Mouse (Mus musculus) midbrain, embryonic 13.5 days (tissue): ENCODE measurements around the gene Dlgap4. TPM values are rescaled to one million over a fixed set of nuclear protein-coding genes. Genes with fewer than 3 reads are reported as not detected.

Source experiments
- ATAC-seq: fragments of 200-750 bp; cut with Nextera tagmentation; 2 replicates; pipeline ENCODE4 v1.8.0; 2017; ENCODE audit warnings: mild to moderate bottlenecking, moderate TSS enrichment, moderate library complexity
- H3K27ac ChIP-seq: fragments of 300-500 bp; sonication (generic); 2 replicates; pipeline ENCODE4 v1.5.1; 2015; ENCODE audit warnings: inconsistent platforms, mild to moderate bottlenecking, moderate library complexity
- H3K27me3 ChIP-seq: fragments of 300-500 bp; sonication (generic); 2 replicates; pipeline ENCODE4 v1.6.1; 2015; ENCODE audit warnings: mild to moderate bottlenecking, inconsistent platforms
- H3K36me3 ChIP-seq: fragments of 300-500 bp; sonication (generic); 2 replicates; pipeline ENCODE4 v1.6.1; 2015; ENCODE audit warnings: mild to moderate bottlenecking, inconsistent platforms
- H3K4me1 ChIP-seq: fragments of 300-500 bp; sonication (generic); replicated peaks from 2 replicates; pipeline ENCODE4 v1.6.1; 2015; ENCODE audit warnings: inconsistent platforms
- H3K4me2 ChIP-seq: fragments of 300-500 bp; sonication (generic); replicated peaks from 2 replicates; pipeline ENCODE4 v1.6.1; 2015; ENCODE audit warnings: moderate library complexity, mild to moderate bottlenecking, inconsistent platforms
- H3K4me3 ChIP-seq: fragments of 300-500 bp; sonication (generic); replicated peaks from 2 replicates; pipeline ENCODE4 v1.5.1; 2015; ENCODE audit warnings: mild to moderate bottlenecking, inconsistent platforms
- H3K9ac ChIP-seq: fragments of 300-500 bp; sonication (generic); replicated peaks from 2 replicates; pipeline ENCODE4 v1.6.1; 2015; ENCODE audit warnings: mild to moderate bottlenecking, inconsistent platforms
- H3K9me3 ChIP-seq: fragments of 300-500 bp; sonication (generic); 2 replicates; pipeline ENCODE4 v1.6.1; 2016; ENCODE audit warnings: mild to moderate bottlenecking, inconsistent platforms
- WGBS: fragments of 180-500 bp; shearing (Covaris S2); methylation state at CpG from one replicate; pipeline ENCODE4 v1.1.7; 2015; 5-methylcytosine and 5-hydroxymethylcytosine counted together
- polyA plus RNA-seq: library from polyadenylated mRNA; unstranded; fragments of >200 nt; fragmentation: Nextera tagmentation; extraction: Ambion mirVana; gene quantifications from 2 replicates; pipeline ENCODE4 v1.2.1, GENCODE M21; 2015

The Dlgap4 gene
- polyA plus RNA-seq, 1 experiment from 2014 or later = 242 TPM

GRCm38 (mm10) chr2:156749687-156750086 lies 136.2 kb downstream of the Dlgap4 start:
- H3K9me3 ChIP-seq = no peaks in the 10 kb centered on the region
- H3K9ac ChIP-seq = no peak overlapping the region
- H3K4me1 ChIP-seq = no peaks in the 10 kb centered on the region
- no peaks in the 10 kb centered on the region for H3K27me3 ChIP-seq
- H3K36me3 ChIP-seq = peaks cover 87% of the 10 kb centered on the region
- WGBS = 95% methylated on average over 8 of the region's 8 CpGs
- H3K4me2 ChIP-seq = no peak overlapping the region
- H3K27ac ChIP-seq = no peak overlapping the region
- no peak for ATAC-seq
- H3K4me3 ChIP-seq = no peak overlapping the region

- WGBS = 97% methylated on average over 9 of the region's 9 CpGs
- Histone ChIP-seq H3K27me3 (no peaks in the 10 kb centered on the region), H3K4me2 (no peak overlapping the region), H3K4me3 (no peak overlapping the region), H3K9ac (no peak overlapping the region), H3K9me3 (no peaks in the 10 kb centered on the region; the same call in 1 of the 2 replicates), H3K36me3 (peaks cover 94% of the 10 kb centered on the region), H3K4me1 (no peaks in the 10 kb centered on the region), H3K27ac (no peak overlapping the region)
- no peak for ATAC-seq
These were observed 143.4 kb downstream of the Dlgap4 start for GRCm38 (mm10) chr2:156756937-156757336.

GRCm38 (mm10) chr2:156760843-156761505 lies 147.5 kb downstream of the Dlgap4 start:
- 94% methylated on average over 5 of the region's 5 CpGs for WGBS
- no peak overlapping the region for H3K9ac ChIP-seq
- no peak overlapping the region for H3K27ac ChIP-seq
- H3K4me1 ChIP-seq = no peaks in the 10 kb centered on the region
- no peaks in the 10 kb centered on the region; the same call in 1 of the 2 replicates for H3K9me3 ChIP-seq
- peaks cover 97% of the 10 kb centered on the region for H3K36me3 ChIP-seq
- ATAC-seq = no peak
- H3K4me2 ChIP-seq = no peak overlapping the region
- H3K4me3 ChIP-seq = no peak overlapping the region
- H3K27me3 ChIP-seq = no peaks in the 10 kb centered on the region

- no peak overlapping the region for H3K27ac ChIP-seq
- no peak overlapping the region for H3K4me2 ChIP-seq
- peaks cover 89% of the 10 kb centered on the region for H3K36me3 ChIP-seq
- no peak overlapping the region for H3K9ac ChIP-seq
- H3K4me1 ChIP-seq = no peaks in the 10 kb centered on the region
- no peak overlapping the region for H3K4me3 ChIP-seq
- 96% methylated on average over 17 of the region's 17 CpGs for whole genome bisulfite sequencing
- H3K9me3 ChIP-seq = no peaks in the 10 kb centered on the region; the same call in 1 of the 2 replicates
- no peaks in the 10 kb centered on the region for H3K27me3 ChIP-seq
- no peak for ATAC-seq
These were observed 148.2 kb downstream of the Dlgap4 start for GRCm38 (mm10) chr2:156761521-156762278.

- H3K9ac ChIP-seq = no peak overlapping the region
- WGBS = 87% methylated on average over 21 of the region's 21 CpGs
- H3K4me1 ChIP-seq = no peaks in the 10 kb centered on the region
- no peak overlapping the region for H3K4me3 ChIP-seq
- H3K36me3 ChIP-seq = peaks cover 82% of the 10 kb centered on the region
- H3K27ac ChIP-seq = no peak overlapping the region
- no peak overlapping the region for H3K4me2 ChIP-seq
- no peaks in the 10 kb centered on the region for H3K27me3 ChIP-seq
- H3K9me3 ChIP-seq = no peaks in the 10 kb centered on the region; the same call in 1 of the 2 replicates
- no peak for ATAC-seq
These were observed 149.0 kb downstream of the Dlgap4 start for GRCm38 (mm10) chr2:156762499-156762898.

- Histone ChIP-seq H3K4me3 (no peak overlapping the region), H3K4me1 (no peaks in the 10 kb centered on the region), H3K9me3 (no peaks in the 10 kb centered on the region; the same call in 1 of the 2 replicates), H3K4me2 (no peak overlapping the region), H3K27me3 (no peaks in the 10 kb centered on the region), H3K9ac (no peak overlapping the region), H3K27ac (no peak overlapping the region), H3K36me3 (peaks cover 75% of the 10 kb centered on the region)
- 91% methylated on average over 11 of the region's 11 CpGs for WGBS
- peak; percentile 27; the same call in 1 of the 2 replicates for ATAC-seq
These were observed 149.6 kb downstream of the Dlgap4 start for GRCm38 (mm10) chr2:156763101-156763500.

GRCm38 (mm10) chr2:156764022-156764421 lies 150.5 kb downstream of the Dlgap4 start:
- Histone ChIP-seq H3K27me3 (no peaks in the 10 kb centered on the region), H3K4me3 (no peak overlapping the region), H3K9ac (no peak overlapping the region), H3K36me3 (peaks cover 66% of the 10 kb centered on the region), H3K4me2 (no peak overlapping the region), H3K9me3 (no peaks in the 10 kb centered on the region), H3K27ac (no peak overlapping the region), H3K4me1 (no peaks in the 10 kb centered on the region)
- no peak; the same call in 1 of the 2 replicates for ATAC-seq
- WGBS = 93% methylated on average over 10 of the region's 10 CpGs

- H3K4me3 ChIP-seq = no peak overlapping the region
- H3K4me1 ChIP-seq = no peaks in the 10 kb centered on the region
- no peak for ATAC-seq
- H3K9ac ChIP-seq = no peak overlapping the region
- no peak overlapping the region for H3K4me2 ChIP-seq
- peaks cover 59% of the 10 kb centered on the region for H3K36me3 ChIP-seq
- no peak overlapping the region for H3K27ac ChIP-seq
- 75% methylated on average over 4 of the region's 4 CpGs for WGBS
- no peaks in the 10 kb centered on the region for H3K27me3 ChIP-seq
- no peaks in the 10 kb centered on the region for H3K9me3 ChIP-seq
These were observed 151.2 kb downstream of the Dlgap4 start for GRCm38 (mm10) chr2:156764747-156765146.

GRCm38 (mm10) chr2:156765593-156765992 lies 152.1 kb downstream of the Dlgap4 start:
- Histone ChIP-seq H3K9me3 (no peaks in the 10 kb centered on the region), H3K27ac (no peak overlapping the region), H3K4me1 (no peaks in the 10 kb centered on the region), H3K27me3 (no peaks in the 10 kb centered on the region), H3K4me3 (no peak overlapping the region), H3K4me2 (no peak overlapping the region), H3K9ac (no peak overlapping the region), H3K36me3 (peaks cover 51% of the 10 kb centered on the region)
- no peak for ATAC-seq
- 91% methylated on average over 8 of the region's 8 CpGs for WGBS

- no peak overlapping the region for H3K27ac ChIP-seq
These were observed 152.9 kb downstream of the Dlgap4 start for GRCm38 (mm10) chr2:156766227-156767019.

GRCm38 (mm10) chr2:156767108-156767507 lies 153.6 kb downstream of the Dlgap4 start:
- H3K4me3 ChIP-seq = no peak overlapping the region
- no peak overlapping the region for H3K9ac ChIP-seq
- H3K36me3 ChIP-seq = peaks cover 35% of the 10 kb centered on the region
- no peak for ATAC-seq
- H3K4me1 ChIP-seq = no peaks in the 10 kb centered on the region
- H3K27ac ChIP-seq = peak overlapping the region; percentile 37; the same call in 1 of the 2 replicates
- no peak overlapping the region for H3K4me2 ChIP-seq
- no peaks in the 10 kb centered on the region for H3K9me3 ChIP-seq
- no peaks in the 10 kb centered on the region for H3K27me3 ChIP-seq
- 84% methylated on average over 5 of the region's 5 CpGs for WGBS

More at GRCm38 (mm10) chr2:156766227-156767019, 152.9 kb downstream of the Dlgap4 start:
- no peaks in the 10 kb centered on the region for H3K9me3 ChIP-seq
- no peak for ATAC-seq
- 89% methylated on average over 10 of the region's 10 CpGs for WGBS
- H3K36me3 ChIP-seq = peaks cover 42% of the 10 kb centered on the region
- no peaks in the 10 kb centered on the region for H3K4me1 ChIP-seq
- H3K27me3 ChIP-seq = no peaks in the 10 kb centered on the region
- no peak overlapping the region for H3K4me2 ChIP-seq
- no peak overlapping the region for H3K4me3 ChIP-seq
- no peak overlapping the region for H3K9ac ChIP-seq

GRCm38 (mm10) chr2:156769274-156769673 lies 155.8 kb downstream of the Dlgap4 start:
- ATAC-seq = no peak
- H3K4me1 ChIP-seq = peaks cover 3% of the 10 kb centered on the region; the same call in 1 of the 2 replicates
- H3K4me3 ChIP-seq = no peak overlapping the region
- H3K27me3 ChIP-seq = no peaks in the 10 kb centered on the region
- 87% methylated on average over 12 of the region's 12 CpGs for WGBS
- H3K9me3 ChIP-seq = no peaks in the 10 kb centered on the region
- H3K36me3 ChIP-seq = peaks cover 14% of the 10 kb centered on the region
- H3K9ac ChIP-seq = no peak overlapping the region
- H3K4me2 ChIP-seq = no peak overlapping the region
- H3K27ac ChIP-seq = no peak overlapping the region
